Mouse (Mus musculus) lung, postnatal 14 days (tissue): Measurements from ENCODE around the gene Hist1h2bp.
"Not testable (repeated sequence)": the region's sequence is repeated elsewhere in the genome, so short reads cannot be mapped to it uniquely, and the experiment has no call there.

ENCODE experiments used
- DNase-seq: peaks from one replicate; pipeline ENCODE4 v3.0.0; 2021

Hist1h2bp gene

DNA sequence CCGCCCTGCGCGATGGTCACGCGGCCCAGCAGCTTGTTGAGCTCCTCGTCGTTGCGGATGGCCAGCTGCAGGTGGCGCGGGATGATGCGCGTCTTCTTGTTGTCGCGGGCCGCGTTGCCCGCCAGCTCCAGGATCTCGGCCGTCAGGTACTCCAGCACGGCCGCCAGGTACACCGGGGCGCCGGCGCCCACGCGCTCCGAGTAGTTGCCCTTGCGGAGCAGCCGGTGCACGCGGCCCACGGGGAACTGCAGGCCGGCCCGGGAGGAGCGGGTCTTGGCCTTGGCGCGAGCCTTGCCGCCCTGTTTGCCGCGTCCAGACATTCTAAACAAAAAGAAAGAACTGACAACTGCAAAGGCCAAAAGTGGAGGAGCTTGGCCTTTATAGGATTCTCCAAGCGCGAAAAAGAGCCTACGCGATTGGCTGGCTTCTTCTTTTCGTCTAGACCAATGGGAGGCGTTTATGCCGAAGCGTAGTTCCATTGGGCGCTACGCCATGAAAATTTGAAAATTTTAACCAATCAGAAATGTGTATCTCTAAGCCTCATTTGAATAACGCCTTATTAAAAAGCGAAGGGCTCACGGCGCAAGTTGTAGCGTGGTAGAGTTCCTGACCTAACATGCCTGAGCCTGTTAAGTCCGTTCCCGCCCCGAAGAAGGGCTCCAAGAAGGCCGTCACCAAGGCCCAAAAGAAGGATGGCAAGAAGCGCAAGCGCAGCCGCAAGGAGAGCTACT lies at the start of gene Hist1h2bp, which contains the start of gene Hist1h2an:
Hist1h2bp (plus strand) TSS at position 563 of the 731 bp plus-strand sequence.
Hist1h2an (minus strand) TSS at position 320 of the 731 bp plus-strand sequence.
- peak; percentile 90 for DNase-seq

DNA sequence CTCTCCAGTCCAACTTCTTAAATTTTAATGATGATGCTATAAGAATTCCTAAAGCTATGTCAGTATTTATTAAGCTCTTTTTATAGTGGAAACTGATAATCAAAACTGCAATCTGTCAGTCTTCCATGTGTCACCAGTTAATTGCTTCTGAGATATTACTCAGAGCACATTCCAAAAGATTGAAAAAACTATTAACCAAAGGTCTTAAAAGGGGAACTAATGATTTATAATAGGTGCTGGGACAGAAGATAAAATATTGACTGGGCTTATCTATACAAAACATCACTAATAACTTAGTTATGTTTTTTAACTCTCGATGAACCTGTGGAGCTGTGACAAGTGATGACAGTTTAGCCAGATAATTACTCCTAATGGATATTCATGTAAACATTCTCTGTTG lies 42.3 kb upstream of the Hist1h2bp start:
- no peak for DNase-seq

- DNase-seq, result no peak
Observed at GRCm38 (mm10) chr13:21749387-21750158, 37.7 kb upstream of the Hist1h2bp start.

- DNase-seq, result peak; percentile 86
Observed at GRCm38 (mm10) chr13:21750159-21751017, 36.9 kb upstream of the Hist1h2bp start, which contains the start of gene Hist1h4k. TSS of gene Hist1h4k (minus strand) at chr13:21750505.

DNA sequence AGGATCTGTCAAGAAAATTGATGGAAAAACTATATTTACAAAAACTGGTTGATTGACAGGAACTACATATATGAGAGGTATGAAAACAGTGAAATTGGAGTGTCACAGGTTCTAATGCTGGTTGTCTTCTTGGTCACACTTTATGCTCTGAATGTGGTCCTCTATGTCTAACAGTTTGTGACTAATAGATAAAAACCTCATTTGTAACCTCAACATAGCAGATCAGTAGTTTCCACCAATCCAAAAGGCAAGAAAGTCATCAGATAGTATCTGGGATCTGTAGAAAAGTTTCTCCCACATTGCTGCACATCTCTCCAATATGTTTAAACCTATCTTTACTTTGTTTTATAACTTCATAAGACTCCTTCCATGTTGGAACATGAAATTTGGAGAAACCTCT lies 35.8 kb upstream of the Hist1h2bp start:
- no peak for DNase-seq

DNA sequence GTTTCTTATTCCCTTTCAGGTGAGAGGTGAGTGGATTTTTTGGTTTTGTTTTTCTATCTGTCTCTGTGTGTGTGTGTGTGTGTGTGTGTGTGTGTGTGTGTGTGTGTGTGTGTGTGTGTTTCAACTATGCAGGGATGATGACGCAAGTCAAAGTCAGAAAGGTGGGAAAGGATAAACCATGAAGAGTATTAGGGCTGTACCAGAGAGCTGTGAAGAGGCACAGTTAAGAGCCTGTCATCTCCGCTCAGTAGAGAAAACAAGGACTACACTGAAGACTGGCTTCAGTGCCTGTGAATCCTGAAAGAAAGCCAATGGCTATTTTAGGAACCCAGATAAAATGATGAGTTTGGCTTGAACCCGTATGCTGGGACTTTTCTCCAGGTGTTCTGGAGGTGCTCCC lies 35.4 kb upstream of the Hist1h2bp start:
- no peak for DNase-seq

DNA sequence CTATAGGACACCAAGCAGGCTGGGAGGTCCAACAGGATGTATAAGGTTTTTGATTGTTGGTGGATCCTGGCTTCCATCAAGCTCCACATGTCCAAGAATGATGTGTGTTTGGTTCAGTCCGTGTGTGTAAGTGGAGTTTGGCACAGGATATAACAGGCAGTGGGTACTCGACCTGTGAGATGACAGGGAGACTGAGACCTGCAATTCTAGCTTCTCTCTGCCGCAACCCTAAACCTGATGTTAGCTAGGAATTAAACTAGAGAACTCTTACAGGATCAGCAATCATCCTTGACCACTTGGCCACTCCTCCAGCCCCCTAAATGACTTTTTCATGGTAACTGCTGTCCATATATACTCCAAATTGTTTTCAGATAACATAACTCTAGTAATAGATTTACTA lies 34.9 kb upstream of the Hist1h2bp start:
- DNase-seq, result no peak

GRCm38 (mm10) chr13:21753051-21753523 lies 34.2 kb upstream of the Hist1h2bp start:
- no peak for DNase-seq

DNA sequence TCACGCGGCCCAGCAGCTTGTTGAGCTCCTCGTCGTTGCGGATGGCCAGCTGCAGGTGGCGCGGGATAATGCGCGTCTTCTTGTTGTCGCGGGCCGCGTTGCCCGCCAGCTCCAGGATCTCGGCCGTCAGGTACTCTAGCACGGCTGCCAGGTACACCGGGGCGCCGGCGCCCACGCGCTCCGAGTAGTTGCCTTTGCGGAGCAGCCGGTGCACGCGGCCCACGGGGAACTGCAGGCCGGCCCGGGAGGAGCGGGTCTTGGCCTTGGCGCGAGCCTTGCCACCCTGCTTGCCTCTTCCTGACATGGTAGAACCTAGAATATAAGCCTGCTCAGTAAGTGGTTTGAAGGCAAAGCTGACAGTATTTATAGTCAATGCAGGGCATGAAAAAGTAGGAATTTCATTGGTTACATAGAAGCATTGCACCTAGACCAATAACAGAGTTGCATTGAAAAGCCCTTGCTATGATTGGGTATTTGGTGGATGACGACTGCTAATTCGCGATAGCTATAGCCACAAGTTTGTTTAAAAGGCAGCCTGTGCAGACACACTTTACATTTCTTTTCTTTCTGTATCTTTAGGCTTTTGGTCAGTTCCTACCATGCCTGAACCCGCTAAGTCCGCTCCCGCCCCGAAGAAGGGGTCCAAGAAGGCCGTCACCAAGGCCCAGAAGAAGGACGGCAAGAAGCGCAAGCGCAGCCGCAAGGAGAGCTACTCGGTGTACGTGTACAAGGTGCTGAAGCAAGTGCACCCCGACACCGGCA lies 33.6 kb upstream of the Hist1h2bp start, which contains the start of the genes Hist1h2ak and Hist1h2bn:
Hist1h2ak (minus strand) TSS at position 304 of the 762 bp plus-strand sequence.
Hist1h2bn (plus strand) TSS at position 600 of the 762 bp plus-strand sequence.
- peak; percentile 54 for DNase-seq

- DNase-seq, result not testable (repeated sequence)
Observed at GRCm38 (mm10) chr13:21754294-21755001, 32.8 kb upstream of the Hist1h2bp start.

- no peak for DNase-seq
Observed at GRCm38 (mm10) chr13:21755707-21756106, 31.6 kb upstream of the Hist1h2bp start.

DNA sequence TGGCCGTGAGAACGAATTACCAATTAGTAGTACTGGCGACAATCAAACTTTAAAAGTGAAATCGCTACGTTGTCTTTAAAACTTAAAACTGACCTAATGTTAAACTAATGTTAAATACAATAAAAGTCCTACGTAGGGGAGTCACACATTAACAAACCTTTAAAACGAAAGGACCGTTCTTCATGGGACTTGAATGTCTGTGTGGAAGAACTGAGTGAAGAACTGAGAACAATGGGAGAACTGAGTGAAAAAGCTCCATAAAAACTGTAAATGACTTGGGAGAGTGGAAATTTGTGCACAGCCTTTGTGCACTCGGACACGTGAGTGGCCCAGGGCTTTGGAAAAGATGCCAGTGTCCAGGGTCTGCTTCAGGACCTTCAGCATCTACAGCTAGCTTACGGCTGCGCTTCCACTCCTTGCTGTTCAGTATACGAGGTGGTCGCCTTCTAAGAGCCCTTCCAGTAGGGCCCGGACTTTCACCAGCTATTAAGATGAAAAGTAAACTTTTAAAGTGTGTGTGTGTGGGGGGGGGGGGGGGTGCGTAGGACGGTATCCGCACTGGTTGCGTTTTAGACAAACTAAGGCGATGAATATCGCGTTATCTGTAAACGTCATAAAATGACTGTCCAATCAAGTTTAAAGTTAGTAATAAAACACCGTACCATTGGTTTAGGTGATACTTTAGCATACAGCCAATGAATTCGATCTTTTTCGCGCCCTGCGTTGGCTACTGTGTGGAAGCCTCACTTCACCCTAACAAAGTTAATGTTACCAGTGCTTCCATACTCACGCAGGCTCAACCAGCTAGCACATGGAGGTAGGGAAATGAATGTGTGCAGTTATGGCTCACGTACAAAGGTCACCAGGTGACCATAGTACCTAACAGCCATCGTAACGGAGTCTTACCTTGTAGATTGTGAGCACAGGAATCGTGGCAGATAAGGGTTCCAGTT lies 8.2 kb upstream of the Hist1h2bp start:
- DNase-seq, result peak; percentile 67

DNA sequence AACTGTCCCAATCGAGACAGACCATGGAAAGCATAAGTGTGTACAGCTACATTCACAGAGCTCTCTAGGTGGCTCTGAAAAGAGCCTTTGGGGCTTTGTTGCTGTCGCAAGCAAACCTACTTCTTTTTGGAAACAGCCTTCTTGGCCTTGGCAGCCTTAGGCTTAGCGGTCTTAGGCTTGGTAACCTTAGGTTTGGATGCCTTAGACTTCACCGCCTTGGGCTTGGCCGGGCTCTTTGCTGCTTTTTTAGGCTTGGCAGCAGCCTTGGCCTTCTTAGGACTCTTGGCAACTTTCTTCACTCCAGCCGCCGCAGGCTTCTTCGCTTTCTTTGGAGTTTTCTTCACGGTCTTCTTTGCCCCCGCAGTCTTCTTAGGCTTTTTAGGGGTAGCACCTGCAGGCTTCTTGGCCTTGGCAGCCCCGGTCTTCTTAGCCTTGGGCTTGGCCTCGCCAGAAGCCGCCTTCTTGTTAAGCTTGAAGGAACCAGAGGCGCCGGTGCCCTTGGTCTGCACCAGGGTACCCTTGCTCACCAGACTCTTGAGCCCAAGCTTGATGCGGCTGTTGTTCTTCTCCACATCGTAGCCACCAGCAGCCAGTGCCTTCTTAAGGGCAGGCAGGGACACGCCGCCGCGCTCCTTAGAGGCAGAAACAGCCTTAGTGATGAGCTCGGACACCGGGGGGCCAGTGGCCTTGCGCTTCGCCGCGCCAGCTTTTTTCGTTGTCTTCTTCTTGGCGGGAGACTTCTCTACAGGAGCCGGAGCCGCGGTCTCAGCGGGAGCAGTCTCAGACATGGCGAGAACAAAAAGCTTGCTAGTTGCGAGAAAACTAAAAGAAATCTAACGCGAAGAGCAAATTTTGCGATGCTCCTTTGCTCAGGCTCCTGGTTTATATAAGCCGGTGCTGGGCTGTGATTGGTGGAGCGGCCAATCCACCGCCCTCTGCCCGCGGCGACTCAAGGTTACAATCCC lies 7.2 kb upstream of the Hist1h2bp start, which contains the start of gene Hist1h1b:
Hist1h1b (minus strand) TSS at position 859 of the 965 bp plus-strand sequence.
- peak; percentile 44 for DNase-seq

DNA sequence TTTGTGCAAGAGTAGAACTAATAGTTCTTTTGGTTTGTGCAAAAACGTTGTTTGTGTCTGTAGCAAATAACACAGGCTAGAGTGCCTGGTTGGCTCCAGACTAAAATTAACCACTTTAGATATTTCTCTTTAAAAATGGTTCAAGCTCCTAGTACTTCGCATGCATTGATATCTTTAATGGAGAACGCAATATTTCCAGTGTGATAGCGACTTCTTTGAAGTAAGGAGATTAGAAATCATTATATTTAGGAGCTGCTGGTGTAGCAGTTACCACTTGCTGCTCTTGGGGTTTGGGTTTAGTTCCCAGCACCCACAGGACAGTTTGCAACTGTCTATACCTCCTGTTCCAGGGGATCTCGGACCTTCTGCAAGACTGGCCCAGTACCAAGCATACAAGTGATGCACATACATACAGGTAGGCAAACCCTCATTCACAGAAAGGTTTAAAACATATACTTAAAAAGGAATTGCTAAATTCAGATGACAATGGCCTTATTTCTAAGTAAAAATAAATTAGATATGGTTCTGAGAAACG lies 6.2 kb upstream of the Hist1h2bp start:
- no peak for DNase-seq

DNA sequence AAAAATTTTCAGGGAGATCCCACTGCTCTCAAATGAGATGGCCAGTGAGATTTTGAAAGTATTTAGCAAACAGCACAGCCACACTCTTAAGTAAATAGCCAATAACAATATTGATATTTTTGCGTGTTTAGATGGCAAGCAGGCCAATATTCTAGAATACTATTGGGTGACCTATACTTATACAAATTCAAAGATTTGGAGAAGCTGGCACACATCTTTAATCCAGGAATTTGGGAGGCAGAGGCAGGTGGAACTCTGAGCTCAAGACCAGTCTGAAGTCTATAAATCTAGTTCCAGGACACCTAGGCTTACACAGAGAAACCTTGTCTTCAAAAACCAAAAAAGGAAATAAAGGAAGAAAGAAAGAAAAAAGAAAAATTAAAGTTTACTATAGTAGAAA lies 5.6 kb upstream of the Hist1h2bp start:
- DNase-seq, result no peak

DNA sequence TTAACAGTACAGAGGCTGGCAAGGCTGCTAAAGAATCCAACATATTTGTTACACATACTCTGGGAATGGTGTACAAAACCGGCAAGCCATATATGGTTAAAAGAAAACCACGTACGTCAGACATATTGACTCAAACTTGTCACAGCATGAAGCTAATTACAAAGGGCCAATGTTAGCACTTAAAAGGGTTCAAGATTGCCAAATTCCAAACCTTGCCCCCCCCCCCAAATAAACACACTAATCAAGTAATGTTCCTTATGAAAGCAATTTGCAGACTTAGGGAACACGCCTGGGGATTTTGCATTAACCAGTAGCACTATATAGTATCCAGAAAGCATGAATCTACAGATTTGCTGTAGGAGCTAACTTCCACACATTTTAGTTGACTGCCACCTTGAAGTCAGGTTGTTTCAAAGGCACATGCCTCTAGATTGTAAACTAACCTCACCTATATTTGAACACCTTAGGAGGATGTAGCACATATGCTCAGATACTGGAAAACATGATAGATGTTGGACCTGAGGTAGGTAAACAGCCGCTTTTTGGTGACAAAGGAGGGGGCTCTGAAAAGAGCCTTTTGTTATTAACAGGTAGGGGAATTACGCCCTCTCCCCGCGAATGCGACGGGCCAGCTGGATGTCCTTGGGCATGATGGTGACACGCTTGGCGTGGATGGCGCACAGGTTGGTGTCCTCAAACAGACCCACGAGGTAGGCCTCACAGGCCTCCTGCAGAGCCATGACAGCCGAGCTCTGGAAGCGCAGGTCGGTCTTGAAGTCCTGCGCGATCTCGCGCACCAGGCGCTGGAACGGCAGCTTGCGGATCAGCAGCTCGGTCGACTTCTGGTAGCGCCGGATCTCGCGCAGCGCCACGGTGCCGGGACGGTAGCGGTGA lies 4.7 kb upstream of the Hist1h2bp start:
- DNase-seq, result not testable (repeated sequence)

- peak; percentile 42 for DNase-seq
Observed at GRCm38 (mm10) chr13:21783255-21783617, 4.0 kb upstream of the Hist1h2bp start, which contains the start of gene Hist1h3i. TSS of gene Hist1h3i (minus strand) at chr13:21783370.
